Mouse (Mus musculus): ENCODE measurements around the gene Dnajb5.
A peak's percentile ranks its signal among the peaks of the same experiment; 100 is the strongest.

The Dnajb5 gene

DNA sequence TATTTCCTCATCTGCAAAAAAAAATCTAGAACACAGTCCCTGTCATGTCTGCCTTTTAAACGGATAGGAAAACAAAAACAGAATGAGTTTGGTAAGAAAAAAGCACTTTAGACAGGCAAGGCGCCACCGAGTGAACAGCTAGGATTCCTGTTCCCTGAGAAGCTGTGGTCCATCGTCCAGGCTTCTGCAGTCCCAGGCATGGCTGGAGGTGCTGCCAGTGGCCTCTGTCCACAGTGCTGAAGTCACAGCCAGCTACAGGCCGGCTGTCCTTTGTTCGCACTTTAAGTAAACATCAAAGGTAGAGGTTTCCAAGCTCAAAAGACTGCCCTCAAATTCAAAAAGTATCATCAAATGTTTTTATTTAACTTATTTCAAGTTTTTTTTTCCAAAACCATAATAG, 4.6 kb upstream of the Dnajb5 start:
- DNase-seq = no peak

GRCm38 (mm10) chr4:42945445-42945844, 4.2 kb upstream of the Dnajb5 start:
- no peak for DNase-seq

- DNase-seq = peak; percentile 43
These were observed 3.7 kb upstream of the Dnajb5 start for GRCm38 (mm10) chr4:42945952-42946351.

DNA sequence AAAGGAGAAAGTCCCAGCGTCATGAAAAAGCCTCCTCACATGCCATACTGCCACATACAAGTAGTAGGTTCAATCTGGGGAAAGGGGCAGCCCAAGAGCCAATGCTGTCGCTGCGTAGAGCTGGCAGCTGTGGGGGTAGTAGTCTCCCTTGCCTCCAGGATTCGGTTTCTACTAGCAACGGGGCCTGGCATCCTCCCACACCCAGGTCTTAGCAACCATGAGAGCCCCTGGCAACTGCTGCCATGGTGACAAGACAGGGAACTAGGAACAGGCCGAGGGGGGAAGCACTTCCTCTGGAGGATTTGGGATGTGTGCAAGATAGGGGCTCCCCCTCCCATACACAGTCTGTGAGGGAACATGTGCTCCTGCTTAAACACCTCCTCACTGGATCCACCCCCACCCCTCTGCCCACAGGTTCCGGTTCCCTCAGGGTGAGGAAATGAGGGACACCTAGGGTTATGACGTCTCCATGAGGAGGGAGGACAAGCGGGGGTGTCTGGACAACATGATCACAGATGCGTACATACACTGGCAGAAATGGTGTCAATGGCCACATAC, 2.8 kb upstream of the Dnajb5 start:
- no peak for DNase-seq

GRCm38 (mm10) chr4:42948527-42948926, 1.1 kb upstream of the Dnajb5 start:
- no peak for DNase-seq

- no peak for DNase-seq
These were observed 451 bp upstream of the Dnajb5 start for GRCm38 (mm10) chr4:42949051-42949675.

DNA sequence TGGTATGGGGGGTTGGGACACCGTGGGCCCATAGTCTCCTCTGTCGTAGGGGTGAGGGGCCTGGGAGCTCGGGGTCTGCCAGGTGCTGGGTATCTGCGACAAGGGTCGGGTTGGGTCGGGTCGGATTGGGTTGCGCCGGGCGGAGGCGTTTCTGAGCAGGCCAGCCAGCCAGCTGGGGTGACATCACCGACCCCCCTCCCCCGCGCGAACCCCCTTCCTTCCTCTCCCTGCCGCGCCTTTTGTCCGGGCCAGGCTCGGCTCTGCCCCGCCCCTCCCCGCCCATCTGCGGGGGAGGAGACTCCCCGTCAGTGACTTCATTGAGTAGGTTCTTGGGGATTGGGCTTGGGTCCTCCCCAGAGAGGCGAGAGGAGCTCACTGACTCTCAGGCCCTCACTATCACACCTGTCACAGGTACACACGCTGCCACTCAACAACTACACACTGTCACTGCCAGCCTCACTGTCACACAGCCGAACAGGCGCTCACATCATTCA, 498 bp downstream of the Dnajb5 start:
- peak; percentile 93 for DNase-seq

DNA sequence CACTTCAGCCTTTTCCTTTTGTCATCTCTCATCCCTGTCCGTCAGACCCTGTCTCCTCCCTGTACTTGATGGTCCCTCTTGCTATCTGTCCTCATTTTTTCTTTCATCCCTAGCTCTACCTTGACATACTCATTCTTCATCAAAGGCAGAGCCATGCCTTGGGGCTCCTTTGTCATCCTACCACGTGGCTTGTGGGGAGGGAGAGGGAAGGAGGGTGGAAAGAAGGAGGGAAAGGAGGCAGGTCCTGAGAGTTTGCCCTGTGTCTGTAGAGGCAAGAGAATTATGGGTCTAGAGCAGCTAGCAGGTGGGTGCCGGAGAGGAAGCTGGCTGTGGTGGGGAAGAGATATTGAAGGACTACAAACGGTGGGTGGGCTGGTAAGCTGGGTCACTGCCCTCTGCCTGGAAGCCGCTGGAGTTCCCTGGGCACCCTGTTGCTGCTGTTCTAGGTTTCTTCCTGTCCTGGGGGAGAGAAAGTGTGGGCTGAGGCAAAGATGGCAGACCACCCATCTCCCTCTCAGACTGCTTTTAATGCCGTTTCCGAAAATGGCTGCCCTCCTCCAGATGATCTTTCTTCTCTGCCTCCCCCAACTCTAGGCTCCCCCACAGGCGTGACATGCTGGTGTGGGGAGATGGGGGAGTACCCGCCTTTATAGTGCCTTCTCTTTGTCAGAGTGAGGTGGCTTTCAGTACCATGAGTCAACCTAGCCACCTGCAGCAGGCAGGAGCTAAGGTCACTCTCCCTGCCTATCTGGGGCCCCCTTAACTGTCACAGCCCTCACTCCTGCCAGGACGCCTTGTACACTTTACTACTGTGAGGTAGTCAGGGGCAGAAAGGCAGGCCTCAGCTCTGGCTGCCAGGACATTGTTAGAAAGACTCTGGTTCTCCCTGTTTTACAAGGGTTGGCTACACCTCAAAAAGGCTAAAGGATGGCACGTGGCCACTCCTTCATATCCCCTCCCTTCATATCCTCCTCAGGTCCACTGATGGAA, 1.9 kb downstream of the Dnajb5 start:
- no peak for DNase-seq

DNA sequence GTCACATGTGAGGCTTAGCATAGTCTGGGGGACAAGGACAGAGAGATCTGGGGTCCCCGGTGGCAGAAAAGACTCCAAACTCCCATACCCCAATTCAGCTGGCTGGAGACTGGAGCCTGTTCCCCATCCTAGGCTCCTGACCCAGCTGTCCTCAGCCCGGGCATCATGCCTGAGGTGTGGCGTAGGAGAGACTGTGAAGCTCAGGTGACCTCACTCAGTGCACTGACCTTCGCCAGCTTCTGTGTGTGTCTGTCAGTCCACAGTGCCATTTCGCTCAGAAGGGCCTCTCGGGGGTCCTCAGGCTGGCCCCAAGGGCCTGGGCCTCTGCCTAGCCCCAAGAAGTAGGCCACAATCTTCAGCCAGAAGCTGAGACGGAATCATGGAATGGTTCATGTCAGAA, 2.9 kb downstream of the Dnajb5 start:
- DNase-seq = no peak

- no peak for DNase-seq
These were observed 4.0 kb downstream of the Dnajb5 start for GRCm38 (mm10) chr4:42953435-42954094.

GRCm38 (mm10) chr4:42954297-42954696, 4.7 kb downstream of the Dnajb5 start:
- DNase-seq = peak; percentile 45

- no peak for DNase-seq
These were observed 5.6 kb downstream of the Dnajb5 start for GRCm38 (mm10) chr4:42955200-42955599.

- DNase-seq = no peak
These were observed 7.0 kb downstream of the Dnajb5 start for GRCm38 (mm10) chr4:42956581-42956980.

GRCm38 (mm10) chr4:42957306-42957705, 7.7 kb downstream of the Dnajb5 start:
- DNase-seq = no peak

DNA sequence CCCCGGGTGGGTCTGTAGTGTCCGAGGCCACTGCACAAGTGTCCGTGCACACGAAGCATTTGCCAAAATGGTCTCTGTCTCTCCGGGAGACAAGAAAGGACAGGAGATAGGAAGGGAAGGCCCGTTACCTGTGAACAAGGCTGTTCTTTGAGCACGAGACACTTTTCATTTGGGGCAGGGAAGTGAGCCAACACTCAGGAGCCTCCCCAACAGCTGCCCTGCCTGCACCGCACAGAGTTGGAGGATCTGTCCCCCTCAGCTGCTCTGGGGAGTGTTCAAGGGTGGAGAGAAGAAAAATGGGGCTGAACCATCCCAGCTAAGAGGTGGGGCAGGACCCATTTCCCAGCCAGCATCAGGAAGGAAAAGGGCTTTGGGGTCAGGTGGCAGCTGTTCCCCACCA, 8.4 kb downstream of the Dnajb5 start:
- DNase-seq = no peak

DNA sequence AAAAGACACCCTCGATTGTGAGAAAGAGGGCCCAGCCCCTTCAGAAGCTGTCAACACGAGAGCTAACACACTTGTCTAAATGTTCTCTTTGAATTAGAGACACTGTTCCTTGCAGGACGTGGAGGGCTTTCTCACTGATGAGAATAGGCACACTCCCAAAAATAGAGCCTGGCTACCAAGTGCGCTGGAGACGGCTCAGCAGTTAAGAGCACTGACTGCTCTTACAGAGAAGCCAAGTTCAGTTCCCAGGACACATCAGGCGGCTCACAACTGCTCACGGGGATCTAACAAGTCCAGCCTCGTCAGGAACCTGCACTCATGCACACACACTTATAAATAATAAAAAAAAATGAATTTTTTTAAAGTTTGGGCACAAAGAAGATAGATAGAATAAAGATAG, 9.3 kb downstream of the Dnajb5 start:
- no peak for DNase-seq

GRCm38 (mm10) chr4:42959382-42959781, 9.8 kb downstream of the Dnajb5 start:
- DNase-seq = no peak

DNA sequence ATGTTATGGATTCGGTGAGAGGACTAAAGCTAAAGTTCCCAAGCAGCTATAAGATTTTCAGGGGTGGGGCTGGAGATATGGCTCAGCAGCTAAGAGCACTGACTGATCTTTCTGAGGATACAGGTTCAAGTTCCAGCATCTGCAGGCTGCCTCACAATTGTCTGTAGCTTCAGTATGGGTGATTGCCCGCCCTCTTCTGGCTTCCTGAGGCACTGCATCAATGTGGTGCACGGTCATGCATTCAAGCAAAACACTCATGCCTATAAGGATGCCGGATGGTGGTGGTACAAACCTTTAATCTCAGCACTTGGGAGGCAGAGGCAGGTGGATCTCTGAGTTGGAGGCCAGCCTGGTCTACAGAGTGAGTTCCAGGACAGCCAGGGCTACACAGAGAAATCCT, 12.0 kb downstream of the Dnajb5 start:
- peak; percentile 67 for DNase-seq

DNA sequence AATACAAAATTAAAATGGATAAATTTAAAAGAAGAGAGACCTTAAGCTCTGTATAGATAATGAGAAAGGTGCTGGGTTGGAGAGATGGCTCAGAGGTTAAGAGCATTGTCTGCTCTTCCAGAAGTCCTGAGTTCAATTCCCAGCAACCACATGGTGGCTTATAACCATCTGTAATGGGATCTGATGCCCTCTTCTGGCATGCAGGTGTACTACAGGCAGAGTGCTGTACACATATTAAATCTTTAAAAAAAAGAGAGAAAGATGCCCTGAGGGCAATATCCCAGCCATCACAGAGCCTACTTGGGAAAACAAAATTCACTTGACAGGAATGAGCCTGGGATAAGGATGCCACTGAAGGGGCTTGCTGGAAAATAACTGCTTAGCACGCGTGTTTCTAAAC, 13.9 kb downstream of the Dnajb5 start:
- peak; percentile 39 for DNase-seq

DNA sequence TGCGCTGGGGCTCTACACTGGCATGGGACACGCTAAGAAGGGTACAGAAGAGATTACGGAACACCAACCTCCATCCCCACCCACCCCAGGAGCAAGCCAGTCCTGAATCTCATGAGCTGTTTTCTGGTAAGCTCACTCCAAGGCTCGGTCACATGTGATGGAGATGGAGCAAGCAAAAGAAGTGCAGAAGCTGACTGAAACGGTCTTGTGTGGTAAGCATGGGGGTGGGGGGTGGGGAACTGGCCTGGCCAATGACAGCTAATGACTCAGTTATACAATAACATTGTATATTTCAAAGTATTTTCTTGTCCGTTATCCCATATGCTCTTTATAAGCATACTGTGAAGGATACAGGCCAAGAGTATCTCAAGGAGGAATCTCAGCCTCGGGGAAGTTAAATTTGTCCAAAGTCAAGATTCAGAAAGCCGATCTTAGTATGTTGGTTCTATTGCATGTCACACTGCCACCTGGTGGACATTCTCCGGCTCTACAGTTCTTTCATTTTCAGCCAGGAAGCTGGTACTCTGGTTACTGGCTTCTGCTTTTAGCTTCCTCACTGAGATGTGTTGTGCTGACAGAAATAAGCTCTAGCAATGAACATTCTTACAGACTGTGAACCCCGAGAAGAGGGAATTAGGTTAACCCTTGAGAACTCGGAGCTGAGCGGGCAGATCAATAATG, 15.6 kb downstream of the Dnajb5 start:
- DNase-seq = peak; percentile 49

DNA sequence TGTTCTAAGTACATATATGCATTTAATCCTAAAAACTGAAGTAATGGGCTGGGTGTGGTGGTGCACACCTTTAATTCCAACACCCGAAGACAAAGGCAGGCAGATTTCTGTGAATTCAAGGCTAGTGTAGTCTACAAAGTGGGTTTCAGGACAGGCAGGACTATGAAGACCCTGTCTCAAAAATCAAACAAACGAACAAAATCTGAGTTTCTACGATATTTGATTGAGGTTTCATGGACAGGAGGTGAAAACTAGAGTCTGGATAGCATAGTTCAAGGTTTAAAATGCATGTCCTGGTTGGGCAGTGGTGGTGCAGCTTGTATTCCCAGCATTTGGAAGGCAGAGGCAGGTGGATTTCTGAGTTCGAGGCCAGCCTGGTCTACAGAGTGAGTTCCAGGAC, 19.7 kb downstream of the Dnajb5 start, which contains the start of gene 1700022I11Rik:
Gene 1700022I11Rik (plus strand): TSS at position 301 of the 400 bp plus-strand sequence.
- no peak for DNase-seq

DNA sequence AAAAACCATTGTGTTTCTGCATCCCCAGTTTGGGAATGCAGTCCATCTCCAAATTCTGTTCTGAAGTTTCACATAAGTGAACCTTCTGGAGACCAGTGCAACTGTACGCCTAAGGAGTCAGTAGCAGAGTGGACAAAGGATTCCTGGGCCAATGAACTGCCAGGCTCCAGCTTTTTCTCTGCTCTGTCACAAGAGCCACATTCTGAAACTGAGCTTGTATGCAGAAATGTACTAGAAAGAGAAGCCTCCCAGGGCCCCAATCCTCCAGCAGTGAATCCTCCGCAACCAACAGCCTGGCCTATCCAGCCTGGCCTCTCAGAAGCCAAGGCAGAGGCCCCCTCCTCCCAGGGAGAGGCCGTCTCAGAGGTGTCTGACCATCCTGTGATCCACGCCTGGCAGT, 23.3 kb downstream of the Dnajb5 start:
- DNase-seq = no peak

Data from thymus, postnatal 25 days (tissue).